18 mouse cellular contexts compared by ENCODE assay signal in genomic region chr15:100670004-100670403, GRCm38 (mm10). TPM values are rescaled to one million over a fixed set of nuclear protein-coding genes. Genes with fewer than 3 reads are reported as not detected.
A peak's percentile ranks its signal among the peaks of the same experiment; 100 is the strongest.
DNase-seq lines count a peak whose midpoint lies in the region; TF ChIP-seq lines count a peak whose summit lies in the region.
"Had no signal": no experiment of that assay in that cellular context is flagged by ENCODE, and none has a peak within 500 bp of the region (broad histone marks: within the 10 kb centered on the region; RNA-seq: fewer than 3 reads in every experiment).

No protein-coding gene starts in this region.

- peak overlapping the region; percentile 27; the same call in 1 of the 2 replicates for H3K27ac ChIP-seq in spleen, adult 2 months (ENCODE audit: insufficient read depth, low read length)
- peak overlapping the region; percentile 90; the same call in 1 of the 2 replicates for H3K27ac ChIP-seq in bone marrow, adult 2 months (ENCODE audit: control insufficient read depth, insufficient read depth, low read depth, low read length, poor library complexity)
- H3K27ac ChIP-seq: embryonic facial prominence, embryonic 15.5 days; heart, embryonic 15.5 days; hindbrain, embryonic 14.5 days; intestine, embryonic 15.5 days; limb, embryonic 12.5 days; liver, embryonic 14.5 days; lung, embryonic 15.5 days had no signal

- WGBS in spleen, adult 2 months = 69% methylated on average over 8 of the region's 8 CpGs
- 60% methylated on average over 8 of the region's 8 CpGs for whole genome bisulfite sequencing in bone marrow, adult 2 months

- no peaks in the 10 kb centered on the region for H3K27me3 ChIP-seq in spleen, adult 2 months (ENCODE audit: control insufficient read depth, insufficient read depth, low read length)
- H3K27me3 ChIP-seq in E14TG2a.4 (ENCODE audit: insufficient read depth, low read length) = peaks cover 28% of the 10 kb centered on the region
- H3K27me3 ChIP-seq: embryonic facial prominence, embryonic 15.5 days; heart, embryonic 15.5 days; intestine, embryonic 15.5 days; lung, embryonic 15.5 days had no signal

- H3K9me3 ChIP-seq in E14TG2a.4 (ENCODE audit: low read length) = no peaks in the 10 kb centered on the region
- H3K9me3 ChIP-seq: embryonic facial prominence, embryonic 15.5 days; heart, embryonic 15.5 days; intestine, embryonic 15.5 days; limb, embryonic 12.5 days; lung, embryonic 15.5 days had no signal

- peaks cover 13% of the 10 kb centered on the region; the same call in 1 of the 2 replicates for H3K4me1 ChIP-seq in spleen, adult 2 months (ENCODE audit: control insufficient read depth, insufficient read depth, insufficient read length)
- H3K4me1 ChIP-seq in E14TG2a.4 (replicated peaks; ENCODE audit: low read depth, low read length) = peaks cover 72% of the 10 kb centered on the region
- peaks cover 5% of the 10 kb centered on the region; the same call in 1 of the 2 replicates for H3K4me1 ChIP-seq in bone marrow, adult 2 months (ENCODE audit: control insufficient read depth, insufficient read depth, low read length)
- H3K4me1 ChIP-seq: limb, embryonic 12.5 days had no signal

- DNase-seq in spleen, adult 2 months (ENCODE audit: low read depth in 1 of 2, low spot score in 2 of 2) = no peak
- DNase-seq in spleen, adult 18-20 months = no peak
- no peak for DNase-seq in lung, postnatal 4 days
- no peak for DNase-seq in left cerebral cortex, postnatal 36 days (ENCODE audit: low spot score in 2 of 2)
- DNase-seq in frontal cortex, postnatal 36 days (ENCODE audit: low spot score in 2 of 2) = no peak
- DNase-seq: cerebellum, adult 9-11 months; kidney, adult 8-10 months; kidney, postnatal 10 days had no signal

- no peaks in the 10 kb centered on the region for H3K36me3 ChIP-seq in spleen, adult 2 months (ENCODE audit: control insufficient read depth, insufficient read depth, low read length)
- H3K36me3 ChIP-seq in E14TG2a.4 (ENCODE audit: insufficient read depth, low read length) = no peaks in the 10 kb centered on the region
- H3K36me3 ChIP-seq: embryonic facial prominence, embryonic 15.5 days; heart, embryonic 15.5 days; intestine, embryonic 15.5 days; limb, embryonic 12.5 days; lung, embryonic 15.5 days had no signal

- no peak for TF ChIP-seq POLR2A in spleen, adult 2 months (IDR thresholded peaks at IDR 0.05; ENCODE audit: low read depth, low read length)
- no peak for TF ChIP-seq POLR2A in bone marrow, adult 2 months (IDR thresholded peaks at IDR 0.05; ENCODE audit: borderline replicate concordance, control insufficient read depth, low read depth, low read length)

- no peak for TF ChIP-seq CTCF in spleen, adult 2 months (IDR thresholded peaks at IDR 0.05; ENCODE audit: extremely low read depth, insufficient read depth, insufficient read length, insufficient replicate concordance)
- no peak for TF ChIP-seq CTCF in E14TG2a.4 (conservative IDR thresholded peaks at IDR 0.05; ENCODE audit: low read length)
- TF ChIP-seq CTCF in bone marrow, adult 2 months (IDR thresholded peaks at IDR 0.05; ENCODE audit: control insufficient read depth, insufficient read depth, low read length) = no peak

- intact Hi-C loops in left cerebral cortex, postnatal 36 days (cut with DNase I) = no loop called here

- H3K4me3 ChIP-seq in spleen, adult 2 months (ENCODE audit: extremely low read depth, insufficient read depth, insufficient read length) = no peak overlapping the region
- H3K4me3 ChIP-seq in E14TG2a.4 (replicated peaks; ENCODE audit: low read length) = peak overlapping the region; percentile 80; the same call in 1 of the 2 replicates
- H3K4me3 ChIP-seq in bone marrow, adult 2 months (replicated peaks; ENCODE audit: control insufficient read depth, low read depth, low read length) = no peak overlapping the region
- H3K4me3 ChIP-seq: embryonic facial prominence, embryonic 15.5 days; intestine, embryonic 15.5 days; limb, embryonic 12.5 days; lung, embryonic 15.5 days had no signal

RNA-seq across cellular contexts. Expression of gene Bin2, which starts 0.7 kb away (rescaled TPM):
- polyA plus RNA-seq in spleen, adult 2 months (2012; rRNA removed) = 101 TPM in 2 replicates
- polyA plus RNA-seq in bone marrow, adult 2 months (2011; ENCODE audit: insufficient read depth, insufficient read length, low replicate concordance, missing spikeins) = 72.6 and 139 TPM in 2 replicates
- total RNA-seq in left cerebral cortex, postnatal 36 days (2021) = 1 to 10 TPM; 4.5 to 6.2 TPM

RNA-seq across cellular contexts. Expression of gene Cela1, which starts 17.7 kb away (rescaled TPM):
- 5,688 and 5,726 TPM in 2 replicates for polyA plus RNA-seq in spleen, adult 2 months (2012; rRNA removed)
- 55.3 and 57.2 TPM in 2 replicates for polyA plus RNA-seq in bone marrow, adult 2 months (2011; ENCODE audit: insufficient read depth, insufficient read length, low replicate concordance, missing spikeins)
- 1 to 10 TPM; 3.6 to 4.4 TPM for total RNA-seq in left cerebral cortex, postnatal 36 days (2021)
- total RNA-seq: heart, postnatal 4 days had no signal

RNA-seq across cellular contexts. Expression of gene Smagp, which starts 33.3 kb away (rescaled TPM):
- polyA plus RNA-seq in spleen, adult 2 months (2012; rRNA removed) = 29.2 and 33.1 TPM in 2 replicates
- 7.3 and 8.7 TPM in 2 replicates for polyA plus RNA-seq in bone marrow, adult 2 months (2011; ENCODE audit: insufficient read depth, insufficient read length, low replicate concordance, missing spikeins)
- 1 to 10 TPM; 1.8 to 1.9 TPM for total RNA-seq in left cerebral cortex, postnatal 36 days (2021)

RNA-seq across cellular contexts. Expression of gene Dazap2, which starts 54.9 kb away (rescaled TPM):
- polyA plus RNA-seq in spleen, adult 2 months (2012; rRNA removed) = 612 and 971 TPM in 2 replicates
- polyA plus RNA-seq in bone marrow, adult 2 months (2011; ENCODE audit: insufficient read depth, insufficient read length, low replicate concordance, missing spikeins) = 121 and 138 TPM in 2 replicates
- 100 to 1,000 TPM; 106 to 120 TPM for total RNA-seq in left cerebral cortex, postnatal 36 days (2021)

RNA-seq across cellular contexts. Expression of gene Galnt6, which starts 59.2 kb away (rescaled TPM):
- 13.9 and 16.1 TPM in 2 replicates for polyA plus RNA-seq in spleen, adult 2 months (2012; rRNA removed)
- 4.4 and 11.8 TPM in 2 replicates for polyA plus RNA-seq in bone marrow, adult 2 months (2011; ENCODE audit: insufficient read depth, insufficient read length, low replicate concordance, missing spikeins)
- total RNA-seq in left cerebral cortex, postnatal 36 days (2021) = 1 to 10 TPM; 3.7 to 7.7 TPM

Comparison
In these comparisons a context has a peak if more than half of its experiments do, and no peak if none do; other contexts are left out.
1. RNA of gene Cela1, which starts 17.7 kb away (polyA plus RNA-seq): 5,688 to 5,726 TPM in spleen, adult 2 months; 55.3 to 57.2 TPM in bone marrow, adult 2 months; every median in the first group is over 10 times any median in the second.